Mouse (Mus musculus): ENCODE measurements at regions not wholly inside any gene's neighbourhood (a gene's known extent, or its start where the extent isn't known, plus 50 kb on each side); places are given as distances from the start of the nearest gene placed in this dataset.

- DNase-seq: no peak
Measured at GRCm38 (mm10) chr10:18907276-18907960, 62.6 kb downstream of the Perp start.

- DNase-seq: no peak
Measured at GRCm38 (mm10) chr10:18909307-18909706, 64.5 kb downstream of the Perp start.

- DNase-seq: peak; percentile 38
Measured at GRCm38 (mm10) chr10:18910898-18911297, 66.1 kb downstream of the Perp start.

- peak; percentile 29 for DNase-seq
Measured at GRCm38 (mm10) chr10:18917120-18917616, 72.3 kb downstream of the Perp start.

GRCm38 (mm10) chr10:18923088-18923821 is 78.4 kb downstream of the Perp start:
- DNase-seq: no peak

- DNase-seq: no peak
Measured at GRCm38 (mm10) chr10:18927811-18928210, 83.0 kb downstream of the Perp start.

- DNase-seq: peak; percentile 15
Measured at GRCm38 (mm10) chr10:18931344-18931743, 84.1 kb downstream of the Tnfaip3 start.

GRCm38 (mm10) chr10:18941447-18941846 is 74.0 kb downstream of the Tnfaip3 start:
- DNase-seq: no peak

- DNase-seq: no peak
Measured at GRCm38 (mm10) chr10:18941908-18942307, 73.5 kb downstream of the Tnfaip3 start.

GRCm38 (mm10) chr10:18943296-18944075 is 72.0 kb downstream of the Tnfaip3 start:
- DNase-seq: no peak

- no peak for DNase-seq
Measured at GRCm38 (mm10) chr10:18946727-18947126, 68.7 kb downstream of the Tnfaip3 start.
